In the genomic region with DNA sequence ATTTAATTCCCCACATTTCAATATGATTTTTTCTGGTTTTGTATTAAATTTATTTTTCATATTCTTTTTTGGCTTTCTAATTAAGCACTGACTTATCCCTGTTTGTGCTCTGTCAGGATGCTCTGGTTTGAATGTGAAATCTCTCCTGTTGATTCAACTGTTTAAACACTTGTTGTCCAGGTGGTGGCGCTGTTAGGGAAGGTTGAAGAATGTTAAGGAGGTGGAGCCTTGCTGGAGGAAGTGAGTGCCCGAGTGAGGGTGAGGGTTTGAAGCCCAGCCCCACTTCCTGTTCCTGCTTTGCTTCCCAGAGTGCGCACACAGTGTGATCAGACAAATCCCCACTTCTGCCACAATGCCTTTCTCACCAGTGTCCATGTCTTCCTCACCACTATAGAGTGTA, we compare ENCODE assay signal across 10 mouse cellular contexts.
DNase-seq lines count a peak whose midpoint lies in the region.
"Had no signal": no experiment of that assay in that cellular context is flagged by ENCODE, and none has a peak within 500 bp of the region (broad histone marks: within the 10 kb centered on the region; RNA-seq: fewer than 3 reads in every experiment).

No protein-coding gene starts in this region.

- DNase-seq in gastrocnemius, adult 18-20 months (ENCODE audit: low spot score): peak; percentile 38
- DNase-seq in gastrocnemius, postnatal 14 days: no peak
- DNase-seq in left cerebral cortex, postnatal 4 days: peak; percentile 17
- DNase-seq in left cerebral cortex, postnatal 36 days (ENCODE audit: low spot score in 2 of 2): no peak
- DNase-seq in ES-CJ7 (ENCODE audit: low read depth, low spot score): peak; percentile 46
- peak; percentile 29 for DNase-seq in brain, adult 2 months (ENCODE audit: low read depth, low spot score)
- no peak for DNase-seq in cerebellum, adult 18-20 months
- no peak for DNase-seq in natural killer cell, adult 2 months (ENCODE audit: low spot score in 2 of 2)
- DNase-seq: cerebellum, postnatal 36 days; thymus, postnatal 25 days had no signal

- intact Hi-C loops in gastrocnemius, postnatal 14 days (cut with DNase I; ENCODE audit: low total_unique reads): no loop called here
- intact Hi-C loops in left cerebral cortex, postnatal 4 days (cut with DNase I): no loop called here
- intact Hi-C loops in left cerebral cortex, postnatal 36 days (cut with DNase I): no loop called here

Comparison
In these comparisons a context has a peak if more than half of its experiments do, and no peak if none do; other contexts are left out.
1. DNase-seq: peak in gastrocnemius, adult 18-20 months (single experiment), left cerebral cortex, postnatal 4 days (single experiment), ES-CJ7 (single experiment) and brain, adult 2 months (single experiment); none in gastrocnemius, postnatal 14 days (single experiment), left cerebral cortex, postnatal 36 days (0 of 2), cerebellum, adult 18-20 months (0 of 2) and natural killer cell, adult 2 months (0 of 2).